Mouse (Mus musculus) olfactory bulb, adult 2 months (tissue): ENCODE results near the gene Nkg7.

Source experiments
- CTCF ChIP-seq: fragments of 200-500 bp; IDR thresholded peaks from 2 replicates; pipeline ENCODE4 v1.5.1; 2012; ENCODE audit warnings: low read depth, mild to moderate bottlenecking, low read length, moderate library complexity; ENCODE audit not compliant: insufficient read depth
- POLR2A ChIP-seq: fragments of 200-500 bp; IDR thresholded peaks from 2 replicates; pipeline ENCODE4 v1.6.1; 2012; ENCODE audit warnings: mild to moderate bottlenecking, low read depth, low read length, moderate library complexity; ENCODE audit not compliant: insufficient read depth

DNA sequence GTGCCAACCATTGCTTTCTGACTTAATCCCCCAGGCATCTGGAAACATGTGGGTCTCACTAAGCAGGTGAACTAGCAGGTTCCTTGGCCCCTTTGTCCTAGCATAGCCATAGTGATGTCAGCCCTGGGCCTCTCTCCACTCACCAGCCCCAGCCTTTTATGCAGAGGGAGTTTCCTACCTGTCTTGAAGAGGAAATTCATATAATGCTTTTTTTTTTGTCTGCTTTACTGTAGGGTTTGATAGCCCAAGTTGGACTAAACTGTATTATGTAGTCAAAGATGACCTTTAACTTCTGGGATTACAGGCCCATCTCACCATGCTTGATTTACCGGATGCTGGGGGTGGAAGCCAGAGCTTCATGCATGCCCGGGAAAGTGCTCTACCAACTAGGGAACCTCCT, 12.9 kb downstream of the Nkg7 start:
- TF ChIP-seq CTCF (no peak), POLR2A (no peak)
